Mouse (Mus musculus) heart, postnatal 4 days (tissue): ENCODE data around the gene Mcm2. TPM values are rescaled to one million over a fixed set of nuclear protein-coding genes. Genes with fewer than 3 reads are reported as not detected.

Experiments
- DNase-seq: peaks from one replicate; pipeline ENCODE4 v3.0.0; 2021
- total RNA-seq, 2 experiments: library from RNA; stranded (reverse); gene quantifications; 2 replicates each; pipeline ENCODE4 v1.2.3; 2021

Gene Mcm2
- total RNA-seq, 2 experiments from 2014 or later, result 86.1 to 103 TPM

GRCm38 (mm10) chr6:88926870-88927269, 28.3 kb upstream of the Mcm2 start:
- no peak for DNase-seq

- DNase-seq, result no peak
Observed at GRCm38 (mm10) chr6:88925640-88926205, 27.1 kb upstream of the Mcm2 start.

DNA sequence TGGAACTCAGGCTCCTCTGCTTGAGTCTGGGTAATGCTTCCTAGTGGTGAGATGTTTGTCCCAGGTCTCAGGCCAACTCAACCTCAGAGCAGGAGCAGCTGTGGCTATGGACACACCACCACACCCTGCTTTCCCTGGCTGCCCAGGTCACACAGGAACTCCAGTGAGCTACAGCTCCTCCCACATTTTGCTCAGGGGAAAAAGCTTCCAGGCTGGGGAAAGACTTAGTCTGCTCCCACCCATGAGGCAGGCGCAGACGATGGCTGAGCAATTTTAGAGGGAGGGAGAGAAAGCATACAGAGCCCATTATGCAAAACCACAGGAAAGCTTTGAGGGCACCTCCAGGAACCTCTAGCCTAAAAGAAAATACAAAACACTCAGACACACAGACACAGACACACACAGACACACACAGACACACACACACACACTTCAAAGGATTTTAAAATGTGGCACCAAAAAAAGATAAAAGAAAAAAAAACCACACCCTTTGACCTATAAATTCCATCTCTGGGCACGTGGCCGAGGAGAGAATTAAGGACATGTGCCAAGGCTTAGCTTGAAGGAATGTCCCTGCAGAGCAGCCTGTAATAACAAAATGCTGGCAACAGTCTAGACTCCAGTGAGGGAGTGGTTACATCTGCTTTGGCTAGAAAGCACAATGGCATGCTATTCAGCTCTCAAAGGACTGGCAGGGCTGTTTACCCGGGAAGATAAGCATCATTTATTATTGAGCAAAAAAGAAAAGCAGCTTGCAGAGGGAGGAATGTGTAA, 26.1 kb upstream of the Mcm2 start:
- DNase-seq, result peak; percentile 84

DNA sequence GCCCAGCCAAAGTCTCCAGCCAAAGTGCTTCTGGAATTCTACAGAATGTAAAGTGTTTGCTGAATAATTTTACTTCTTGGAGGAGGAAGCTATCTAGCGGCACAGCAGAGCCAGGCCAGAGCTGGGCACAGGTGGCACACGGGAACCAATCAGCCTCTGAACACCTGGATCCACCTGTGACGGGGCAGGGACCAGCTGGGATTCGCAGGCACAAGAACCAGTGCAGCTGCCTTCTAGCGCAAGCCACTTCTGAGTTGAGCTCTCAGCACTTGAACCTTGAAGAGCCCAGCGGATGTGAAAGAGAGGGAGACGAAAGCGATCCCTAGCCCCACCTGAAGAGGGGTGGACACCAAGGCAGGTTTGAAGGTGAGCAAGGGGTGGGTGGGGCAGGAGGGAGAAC, 20.2 kb upstream of the Mcm2 start:
- no peak for DNase-seq

DNA sequence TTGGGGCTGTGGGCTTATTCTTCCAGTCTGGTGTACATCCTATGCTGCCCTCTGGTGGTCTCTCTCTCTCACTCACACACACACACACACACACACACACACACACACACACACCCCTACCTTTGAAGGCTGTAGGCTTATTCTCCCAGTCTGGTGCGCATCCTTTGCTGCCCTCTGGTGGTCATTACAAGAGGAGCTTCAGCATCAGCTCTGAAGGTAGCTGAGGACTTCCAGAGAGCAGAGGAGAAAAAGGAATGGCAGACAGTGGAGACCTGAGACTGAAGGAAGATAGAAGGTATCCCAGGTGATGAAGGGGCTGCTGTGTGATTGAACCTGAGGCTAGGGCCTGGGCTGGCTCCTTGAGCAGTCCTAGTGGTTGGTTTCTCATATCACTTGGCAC, 17.6 kb upstream of the Mcm2 start:
- peak; percentile 66 for DNase-seq

- DNase-seq, result peak; percentile 45
Observed at GRCm38 (mm10) chr6:88915510-88915909, 16.9 kb upstream of the Mcm2 start.

GRCm38 (mm10) chr6:88914799-88915198, 16.2 kb upstream of the Mcm2 start:
- peak; percentile 62 for DNase-seq

- DNase-seq, result no peak
Observed at GRCm38 (mm10) chr6:88913440-88913839, 14.9 kb upstream of the Mcm2 start.

DNA sequence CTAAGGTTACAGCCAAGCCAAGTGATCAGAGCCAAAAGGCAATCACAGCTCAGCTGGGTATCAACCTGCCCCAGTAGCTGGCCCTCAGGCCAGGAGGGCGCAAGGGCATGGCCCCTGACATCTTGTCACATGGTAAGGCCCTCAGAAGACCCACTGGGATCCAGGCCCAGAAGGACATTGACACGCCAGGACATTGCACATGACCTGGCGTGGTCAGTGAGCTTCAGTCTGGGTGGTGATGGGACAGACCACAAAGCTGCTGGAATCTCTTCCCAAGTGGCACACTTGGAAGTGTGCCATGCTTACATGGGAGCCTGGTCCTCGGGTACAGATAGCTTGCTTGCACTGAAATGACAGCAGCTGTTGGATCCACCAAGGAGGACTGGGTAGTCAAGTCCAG, 14.4 kb upstream of the Mcm2 start:
- peak; percentile 54 for DNase-seq

DNA sequence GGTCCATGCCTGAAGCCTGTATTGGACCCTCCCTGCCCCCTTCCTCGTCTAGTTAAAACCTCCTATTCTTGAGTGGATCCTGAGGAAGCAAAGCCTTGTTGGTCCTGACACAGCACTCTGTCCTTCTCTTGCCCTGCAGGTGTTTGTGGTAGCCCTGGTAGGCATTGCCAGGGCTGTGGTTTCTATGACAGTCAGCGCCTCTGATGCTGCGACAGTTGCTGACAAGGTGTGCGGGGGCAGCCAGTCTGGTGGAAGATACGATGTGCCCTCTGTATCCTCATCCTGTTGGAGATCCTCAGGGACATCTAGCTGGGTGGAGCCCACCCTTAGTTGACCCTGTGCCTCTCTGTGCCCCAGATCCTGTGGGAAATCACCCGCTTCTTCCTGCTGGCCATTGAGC, 10.6 kb upstream of the Mcm2 start:
- DNase-seq, result no peak

DNA sequence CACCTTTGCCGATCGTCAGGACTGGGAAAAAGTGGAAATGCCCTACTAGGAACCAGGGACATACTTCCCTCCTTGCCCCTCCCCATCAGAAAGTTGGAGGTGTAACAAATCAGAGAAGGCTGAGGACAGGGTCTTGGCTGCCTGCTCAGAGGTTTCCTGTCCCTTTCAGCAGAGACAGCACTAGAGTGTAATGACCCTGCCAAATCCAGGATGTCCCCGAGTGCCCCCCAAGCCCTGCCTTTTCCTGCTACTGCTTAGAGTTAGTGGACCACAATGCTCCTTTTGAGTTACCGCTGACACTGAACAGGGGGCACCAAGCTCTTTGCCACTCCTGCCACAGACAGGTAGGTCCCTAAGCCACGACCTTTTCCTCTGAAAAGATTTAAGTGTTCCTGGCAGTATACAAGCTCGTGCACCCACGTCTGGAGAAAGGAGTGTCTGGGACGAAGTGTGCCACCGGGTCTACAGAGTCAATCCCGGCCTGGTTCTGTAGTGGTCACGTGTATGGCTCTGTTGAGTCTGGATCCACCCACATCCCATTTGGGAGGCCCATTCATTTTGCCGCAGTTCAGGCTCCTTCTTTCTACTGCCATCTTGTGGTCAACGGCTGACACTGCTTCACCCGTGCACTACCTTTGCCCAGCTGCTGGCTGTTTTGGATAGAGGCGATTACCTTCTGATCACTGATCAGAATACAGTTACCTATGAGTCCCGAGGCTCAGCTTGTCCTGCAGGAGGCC, 8.0 kb upstream of the Mcm2 start:
- peak; percentile 71 for DNase-seq

- no peak for DNase-seq
Observed at GRCm38 (mm10) chr6:88905042-88905441, 6.5 kb upstream of the Mcm2 start.

DNA sequence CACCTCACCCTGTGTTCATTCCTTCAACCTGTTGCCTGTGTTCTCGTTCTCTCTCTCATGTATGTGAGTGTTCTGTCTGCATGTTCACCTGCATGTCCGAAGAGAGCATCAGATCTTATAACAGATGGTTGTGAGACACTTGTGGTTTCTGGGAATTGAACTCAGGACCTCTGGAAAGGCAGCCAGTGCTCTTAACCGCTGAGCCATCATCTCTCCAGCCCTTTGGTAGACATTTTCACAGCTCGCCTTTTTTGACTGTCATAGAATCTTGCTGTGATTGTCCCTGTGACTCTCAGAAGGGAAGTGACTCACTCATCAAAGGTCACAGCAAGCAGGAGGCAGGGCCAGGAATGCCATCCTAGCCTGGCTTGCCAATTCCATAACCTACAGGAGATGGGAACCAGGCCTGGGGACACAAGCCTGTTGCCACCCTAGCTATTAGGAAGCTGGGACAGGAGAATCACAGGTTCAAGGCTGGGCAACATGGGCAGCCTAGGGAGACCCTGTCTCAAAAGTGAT, 5.9 kb upstream of the Mcm2 start:
- DNase-seq, result no peak

DNA sequence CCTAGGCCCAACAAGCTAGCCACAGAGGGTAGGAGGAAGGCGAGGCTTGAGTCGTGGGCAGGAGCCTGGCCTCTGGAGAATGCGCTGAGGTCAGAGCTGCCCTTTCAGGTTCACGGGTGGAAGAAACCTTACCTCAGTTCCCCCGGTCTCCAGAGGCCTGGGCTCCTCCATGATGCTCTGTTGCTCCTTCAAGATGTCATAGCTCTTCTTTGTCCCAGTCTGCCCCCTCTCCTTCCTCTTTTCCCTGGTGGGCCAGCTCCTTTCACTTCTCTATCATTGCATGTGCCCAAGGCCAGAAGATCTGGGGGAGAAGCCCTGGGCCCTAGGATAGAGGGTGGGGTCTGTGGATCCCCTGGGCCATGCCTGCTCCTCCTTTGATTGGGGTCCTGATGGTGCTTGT, 5.1 kb upstream of the Mcm2 start:
- no peak for DNase-seq

DNA sequence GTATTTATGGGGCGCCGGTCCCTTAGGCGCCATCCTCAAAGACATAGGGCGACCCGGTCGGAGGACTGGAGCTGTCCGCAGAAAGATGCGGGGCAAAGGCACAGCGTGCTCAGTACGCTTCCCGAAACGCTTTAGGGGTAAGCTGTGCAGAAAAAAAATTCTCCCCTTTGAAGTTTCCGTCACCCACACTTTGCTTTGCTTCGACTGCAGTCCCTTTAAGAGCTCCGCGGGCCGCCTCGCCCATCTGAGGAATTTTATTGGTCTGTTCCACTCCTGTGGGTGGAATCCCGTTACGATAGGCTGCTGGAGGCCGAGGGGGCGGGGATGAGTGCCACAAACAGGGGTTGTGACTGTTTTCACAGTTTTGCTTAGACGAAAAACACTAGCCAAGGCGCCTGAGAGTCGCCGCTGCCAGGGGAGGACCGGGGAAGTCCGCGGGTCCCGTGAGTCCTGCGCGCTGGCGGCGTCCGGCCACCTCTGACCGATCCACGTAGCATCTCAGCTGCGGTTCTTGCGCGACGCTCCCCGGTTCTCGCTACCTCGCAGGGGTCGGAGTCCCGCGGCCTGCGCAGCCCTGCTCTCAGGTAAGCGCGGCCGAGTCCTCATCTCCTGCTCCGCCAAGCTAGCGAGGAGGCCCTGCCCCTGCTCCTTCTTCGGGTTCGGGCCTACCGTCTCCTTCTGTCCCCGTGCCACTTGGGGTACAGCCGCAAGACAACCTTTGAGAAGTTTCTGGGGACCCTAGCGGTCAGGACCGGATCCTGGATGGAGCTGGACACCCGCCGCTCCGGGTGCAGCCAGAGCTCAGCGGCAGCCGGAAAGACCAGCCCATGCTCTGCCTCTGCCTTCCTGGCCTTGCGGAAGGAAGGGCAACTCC, 3.6 kb upstream of the Mcm2 start, which contains the start of gene Tpra1:
TSS of gene Tpra1 (plus strand) at position 305 of the 874 bp plus-strand sequence.
- DNase-seq, result peak; percentile 95

DNA sequence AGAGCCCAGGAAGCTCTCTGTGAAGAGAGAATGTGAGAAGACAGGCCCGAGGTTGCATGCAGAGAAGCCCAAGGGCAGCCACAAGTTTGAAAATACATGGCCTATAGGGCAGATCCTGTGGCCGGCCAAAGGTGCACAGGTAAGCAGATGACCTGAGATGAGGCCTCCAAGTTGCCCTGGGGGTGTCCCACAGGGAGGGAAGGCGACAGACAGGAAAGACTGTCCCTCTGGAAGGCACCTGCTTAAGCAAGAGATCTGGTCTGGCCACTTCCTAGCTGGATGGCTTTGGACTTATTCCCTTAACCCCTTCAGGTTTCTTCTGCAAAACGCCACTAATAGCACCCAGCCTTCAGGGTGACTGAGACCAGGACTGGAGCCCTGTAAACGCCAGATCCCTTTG, 2.9 kb upstream of the Mcm2 start:
- no peak for DNase-seq

DNA sequence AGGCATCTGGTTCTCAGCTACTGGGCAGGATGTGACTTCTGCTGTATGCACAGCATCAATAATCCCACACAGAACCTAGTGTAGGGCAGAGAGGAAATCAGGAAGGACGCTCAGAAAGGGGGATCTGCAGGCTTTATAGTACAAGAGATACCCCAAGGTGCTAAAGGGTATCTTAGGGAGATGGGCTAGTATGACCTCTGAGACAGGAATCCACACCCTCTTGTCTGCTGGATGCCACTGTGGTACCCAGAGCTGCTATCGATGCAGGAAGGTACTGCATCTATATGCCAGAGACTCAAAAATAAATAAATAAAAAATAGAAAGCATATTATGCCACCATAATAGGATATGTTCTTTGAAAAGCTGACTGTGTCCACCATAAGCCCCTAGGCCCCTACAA, 1.0 kb upstream of the Mcm2 start:
- DNase-seq, result no peak

GRCm38 (mm10) chr6:88899086-88899485, 506 bp upstream of the Mcm2 start:
- no peak for DNase-seq

DNA sequence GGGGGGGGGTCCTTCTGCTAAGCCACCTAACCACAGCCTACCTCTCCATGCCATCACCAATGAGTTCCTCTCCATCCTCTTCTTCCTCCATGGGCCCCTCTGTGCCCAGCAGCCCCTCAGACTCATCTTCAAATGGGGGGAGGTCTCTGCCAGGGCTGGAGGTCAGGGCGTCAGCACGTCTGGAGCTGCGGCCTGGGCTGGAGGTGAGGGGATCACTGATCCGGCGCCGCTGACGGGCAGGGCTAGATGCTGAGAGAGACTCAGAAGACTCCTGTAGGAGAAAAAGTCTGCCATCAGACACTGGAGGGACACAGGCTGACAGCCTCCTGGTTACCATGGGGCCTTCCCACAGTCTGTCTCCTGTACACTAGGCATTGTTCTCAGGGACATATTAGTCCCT, 1.3 kb downstream of the Mcm2 start:
- no peak for DNase-seq

DNA sequence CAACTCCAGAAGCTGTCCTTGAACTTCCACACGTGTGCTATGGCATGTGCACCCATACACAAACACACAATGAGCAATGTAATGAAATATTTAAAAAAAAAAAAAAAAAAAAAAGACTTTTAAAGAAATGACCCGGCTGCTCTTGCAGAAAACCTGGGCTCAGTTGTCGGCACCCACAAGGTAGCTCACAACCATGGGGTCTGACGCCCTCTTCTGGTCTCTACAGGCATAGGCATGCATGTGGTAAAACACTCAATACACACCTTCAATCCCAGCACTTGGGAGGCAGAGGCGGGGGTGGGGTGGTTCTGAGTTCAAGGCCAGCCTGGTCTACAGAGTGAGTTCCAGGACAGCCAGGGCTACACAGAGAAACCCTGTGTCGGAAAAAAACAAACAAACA, 2.6 kb downstream of the Mcm2 start:
- DNase-seq, result no peak

DNA sequence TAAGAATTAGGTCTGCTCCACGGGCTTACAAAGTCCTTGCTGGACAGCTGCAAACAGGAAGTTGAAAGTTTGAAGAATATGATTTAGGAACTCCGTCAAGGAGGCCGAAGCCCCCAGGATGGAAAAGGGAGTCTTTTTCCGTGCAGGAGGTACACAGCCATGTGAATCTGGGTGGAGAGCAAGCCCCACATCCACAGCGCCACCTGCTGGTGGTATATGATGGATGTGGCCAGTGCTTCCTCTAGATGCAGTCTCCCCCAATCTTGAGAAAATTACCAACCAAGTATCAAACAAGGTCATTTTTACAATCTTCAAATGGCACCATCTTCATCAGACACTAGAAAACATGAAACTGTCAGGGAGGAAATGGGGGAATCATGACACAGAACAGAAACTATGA, 5.0 kb downstream of the Mcm2 start:
- peak; percentile 74 for DNase-seq

DNA sequence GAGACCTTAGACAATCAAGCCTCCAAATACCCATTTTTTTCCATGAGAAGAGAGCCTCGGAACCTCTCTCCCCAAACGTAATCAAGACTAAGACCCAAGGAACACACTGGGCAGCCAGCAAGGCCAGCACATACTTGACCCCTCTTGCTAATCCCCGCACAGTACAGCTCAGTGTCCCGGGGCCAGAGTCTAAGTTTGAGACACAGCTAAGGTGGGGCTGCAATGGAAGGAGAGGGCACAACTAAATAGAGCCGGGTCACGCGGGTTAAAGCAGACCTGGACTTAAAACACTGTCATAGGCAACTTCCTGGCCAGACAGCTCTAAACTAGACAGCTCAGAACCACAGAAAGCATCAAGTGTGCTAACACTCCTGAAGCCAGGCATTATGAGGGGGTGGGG, 7.7 kb downstream of the Mcm2 start:
- no peak for DNase-seq
